Mouse (Mus musculus) cerebellum, postnatal 10 days (tissue): ENCODE results near the gene Eml3.

ENCODE experiments used
- DNase-seq, 2 experiments: peaks; one replicate each; pipeline ENCODE4 v3.0.0; 2021; ENCODE audit warnings: mixed read lengths in 2 of 2

The Eml3 gene

GRCm38 (mm10) chr19:8919000-8919399 lies 10.4 kb upstream of the Eml3 start:
- DNase-seq, result no peak

GRCm38 (mm10) chr19:8919684-8920072 lies 9.7 kb upstream of the Eml3 start:
- no peak for DNase-seq

- DNase-seq, result peak; percentile 96 to 97
Observed at GRCm38 (mm10) chr19:8920073-8920736, 9.1 kb upstream of the Eml3 start, which contains the start of gene B3gat3. TSS of gene B3gat3 (plus strand) at chr19:8920374.

- DNase-seq, result peak in 1 of 2 experiments; percentile 31
Observed at GRCm38 (mm10) chr19:8920836-8921291, 8.5 kb upstream of the Eml3 start.

GRCm38 (mm10) chr19:8921741-8922140 lies 7.6 kb upstream of the Eml3 start:
- DNase-seq, result peak in 1 of 2 experiments; percentile 18

GRCm38 (mm10) chr19:8926766-8927165 lies 2.6 kb upstream of the Eml3 start:
- DNase-seq, result no peak

GRCm38 (mm10) chr19:8927891-8928525 lies 1.3 kb upstream of the Eml3 start:
- no peak for DNase-seq

- DNase-seq, result peak; percentile 76 to 83
Observed at GRCm38 (mm10) chr19:8928689-8929223, 596 bp upstream of the Eml3 start.

GRCm38 (mm10) chr19:8930117-8930516 lies 765 bp downstream of the Eml3 start:
- no peak for DNase-seq

GRCm38 (mm10) chr19:8930771-8931170 lies 1.4 kb downstream of the Eml3 start:
- no peak for DNase-seq

- no peak for DNase-seq
Observed at GRCm38 (mm10) chr19:8936736-8937135, 7.4 kb downstream of the Eml3 start.

GRCm38 (mm10) chr19:8940526-8941133 lies 11.3 kb downstream of the Eml3 start:
- DNase-seq, result peak; percentile 39 to 50

GRCm38 (mm10) chr19:8941136-8941514 lies 11.8 kb downstream of the Eml3 start:
- DNase-seq, result peak in 1 of 2 experiments; percentile 37

- peak; percentile 99 to 100 for DNase-seq
Observed at GRCm38 (mm10) chr19:8941515-8942217, 12.3 kb downstream of the Eml3 start, which contains the start of gene Mta2. TSS of gene Mta2 (plus strand) at chr19:8941875.

- no peak for DNase-seq
Observed at GRCm38 (mm10) chr19:8942276-8942964, 13.1 kb downstream of the Eml3 start.

- DNase-seq, result no peak
Observed at GRCm38 (mm10) chr19:8943047-8943446, 13.7 kb downstream of the Eml3 start.

- DNase-seq, result peak in 1 of 2 experiments; percentile 21
Observed at GRCm38 (mm10) chr19:8944062-8944461, 14.7 kb downstream of the Eml3 start.

GRCm38 (mm10) chr19:8944750-8945149 lies 15.4 kb downstream of the Eml3 start:
- DNase-seq, result peak; percentile 81 to 86

- no peak for DNase-seq
Observed at GRCm38 (mm10) chr19:8945251-8945650, 15.9 kb downstream of the Eml3 start.

- no peak for DNase-seq
Observed at GRCm38 (mm10) chr19:8946929-8947328, 17.6 kb downstream of the Eml3 start.

GRCm38 (mm10) chr19:8950190-8950589 lies 20.8 kb downstream of the Eml3 start:
- DNase-seq, result no peak

GRCm38 (mm10) chr19:8952241-8952640 lies 22.9 kb downstream of the Eml3 start:
- no peak for DNase-seq
